Mouse (Mus musculus): ENCODE results near the gene Mpst. TPM values are rescaled to one million over a fixed set of nuclear protein-coding genes. Genes with fewer than 3 reads are reported as not detected.

Mpst gene
- polyA plus RNA-seq, 1 experiment from 2014 or later: 2.7 TPM

DNA sequence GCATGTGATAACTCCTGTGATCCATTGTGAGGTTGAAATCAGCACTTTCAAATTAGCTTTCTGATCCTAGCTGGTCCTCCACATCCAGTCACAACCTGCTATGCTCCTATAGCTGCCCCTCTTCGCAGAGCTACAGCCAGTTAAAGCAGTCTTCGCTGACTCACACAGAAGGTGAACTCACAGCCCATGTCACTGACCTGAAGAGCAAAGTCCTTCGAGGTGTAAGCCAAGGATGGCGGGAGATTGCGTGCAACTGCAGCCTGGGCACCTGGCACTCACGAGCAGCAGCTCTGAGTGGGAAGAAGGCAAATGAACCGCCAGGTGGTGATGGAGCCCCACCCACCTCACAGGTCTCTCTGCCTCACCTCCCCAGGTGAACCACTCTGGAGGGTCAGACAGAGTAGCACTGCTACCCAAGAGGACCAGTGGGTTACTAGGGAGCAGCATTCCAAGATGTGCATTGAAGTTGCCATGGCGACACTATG, 10.7 kb upstream of the Mpst start, which contains the start of gene Tex33:
Gene Tex33, minus strand, starts transcription at position 435 of the 485 bp plus-strand sequence.
- no peak for ATAC-seq (replicated peaks; ENCODE audit: low FRiP score)
- Histone ChIP-seq H3K4me3 (ENCODE audit: low read depth, low read length) (no peak within 1 kb of the TSS), H3K4me1 (replicated peaks; ENCODE audit: control insufficient read depth, insufficient read depth, low read length) (no peaks in the 10 kb centered on the region), H3K36me3 (ENCODE audit: control insufficient read depth, insufficient read depth, low read length) (no peaks in the 10 kb centered on the region), H3K9me3 (ENCODE audit: control insufficient read depth, low read length) (no peaks in the 10 kb centered on the region), H3K27me3 (ENCODE audit: control insufficient read depth, insufficient read depth, low read length) (no peaks in the 10 kb centered on the region), H3K27ac (ENCODE audit: low read depth, low read length) (no peak within 1 kb of the TSS), H3K4me2 (ENCODE audit: low read depth, low read length, severe bottlenecking) (no peak within 1 kb of the TSS), H3K9ac (ENCODE audit: low read length) (no peak within 1 kb of the TSS)
- 81% methylated on average over 8 of the region's 8 CpGs for WGBS
- DNase-seq (ENCODE audit: low spot score): no peak

DNA sequence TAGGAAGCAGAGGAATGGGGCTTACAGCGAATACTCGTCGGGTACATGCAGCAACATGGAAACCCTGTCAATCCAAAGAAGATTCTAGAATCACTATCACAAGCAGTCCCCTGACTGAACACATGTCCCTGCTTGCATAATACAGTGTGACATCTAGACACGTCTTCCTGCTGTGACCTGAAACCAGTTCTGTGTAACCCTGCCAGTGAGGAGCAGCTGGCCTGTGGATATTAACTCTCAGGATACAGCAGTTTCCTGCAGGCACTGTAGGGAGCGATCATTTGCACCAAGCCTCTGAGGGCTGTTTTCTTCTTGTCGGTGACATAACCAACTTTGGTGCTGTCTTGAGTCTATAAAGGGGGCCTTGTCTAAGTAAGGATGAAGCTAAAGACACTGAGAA, 4.9 kb upstream of the Mpst start:
- Histone ChIP-seq H3K36me3 (ENCODE audit: control insufficient read depth, insufficient read depth, low read length) (no peaks in the 10 kb centered on the region), H3K27ac (ENCODE audit: low read depth, low read length) (no peak overlapping the region), H3K4me2 (ENCODE audit: low read depth, low read length, severe bottlenecking) (no peak overlapping the region), H3K4me1 (replicated peaks; ENCODE audit: control insufficient read depth, insufficient read depth, low read length) (no peaks in the 10 kb centered on the region; the same call in 1 of the 2 replicates), H3K4me3 (ENCODE audit: low read depth, low read length) (no peak overlapping the region), H3K9me3 (ENCODE audit: control insufficient read depth, low read length) (no peaks in the 10 kb centered on the region), H3K27me3 (ENCODE audit: control insufficient read depth, insufficient read depth, low read length) (no peaks in the 10 kb centered on the region), H3K9ac (ENCODE audit: low read length) (no peak overlapping the region)
- DNase-seq (ENCODE audit: low spot score) (no peak), ATAC-seq (replicated peaks; ENCODE audit: low FRiP score) (no peak)
- WGBS: 86% methylated on average over 6 of the region's 6 CpGs

DNA sequence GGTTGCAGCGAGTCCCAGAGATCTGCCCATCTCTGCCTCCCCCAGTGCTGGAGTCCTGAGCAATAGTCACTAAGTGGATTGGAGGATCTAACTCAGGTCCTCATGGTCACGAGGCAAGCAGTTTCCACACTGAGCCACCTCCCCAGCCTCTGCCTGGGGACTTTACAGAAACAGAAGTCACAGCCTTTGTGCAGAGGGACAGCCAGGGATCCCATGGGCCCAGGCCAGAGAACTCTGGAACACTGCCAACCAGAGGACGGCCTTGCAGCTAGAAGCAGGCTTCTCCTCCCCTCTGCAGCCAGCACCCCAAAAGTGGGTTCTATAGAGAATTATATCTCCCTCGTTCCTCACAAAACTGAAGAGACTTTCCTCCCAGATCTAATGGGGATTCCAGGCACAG, 4.3 kb upstream of the Mpst start:
- no peak overlapping the region for H3K4me3 ChIP-seq (ENCODE audit: low read depth, low read length)
- ATAC-seq (replicated peaks; ENCODE audit: low FRiP score) (no peak), DNase-seq (ENCODE audit: low spot score) (no peak)
- H3K9ac ChIP-seq (ENCODE audit: low read length): no peak overlapping the region
- H3K4me1 ChIP-seq (replicated peaks; ENCODE audit: control insufficient read depth, insufficient read depth, low read length): no peaks in the 10 kb centered on the region; the same call in 1 of the 2 replicates
- 83% methylated on average over 4 of the region's 4 CpGs for WGBS
- no peaks in the 10 kb centered on the region for H3K9me3 ChIP-seq (ENCODE audit: control insufficient read depth, low read length)
- H3K27me3 ChIP-seq (ENCODE audit: control insufficient read depth, insufficient read depth, low read length): no peaks in the 10 kb centered on the region
- no peak overlapping the region for H3K4me2 ChIP-seq (ENCODE audit: low read depth, low read length, severe bottlenecking)
- H3K36me3 ChIP-seq (ENCODE audit: control insufficient read depth, insufficient read depth, low read length): no peaks in the 10 kb centered on the region
- no peak overlapping the region for H3K27ac ChIP-seq (ENCODE audit: low read depth, low read length)

DNA sequence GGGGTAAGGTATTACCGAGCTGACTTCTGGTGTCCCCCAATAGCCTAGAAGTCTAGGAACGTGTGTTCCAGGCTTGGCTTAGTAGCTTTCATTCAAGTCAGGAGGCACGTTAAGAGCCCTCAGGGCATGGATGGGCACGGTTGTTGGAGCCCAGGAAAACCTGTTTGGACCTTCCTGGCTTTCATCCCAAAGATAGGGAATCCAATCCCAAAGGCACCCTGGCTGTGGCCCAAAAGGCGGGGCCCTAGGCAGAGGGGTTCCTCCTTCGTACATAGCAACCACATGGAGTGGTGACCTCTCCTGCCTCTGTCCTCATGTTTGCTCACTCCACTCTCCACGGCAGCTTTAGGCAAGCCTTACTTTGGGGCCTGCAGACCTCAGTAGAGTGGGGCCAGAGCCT, 3.8 kb upstream of the Mpst start:
- no peaks in the 10 kb centered on the region for H3K36me3 ChIP-seq (ENCODE audit: control insufficient read depth, insufficient read depth, low read length)
- whole genome bisulfite sequencing: 85% methylated on average over 7 of the region's 7 CpGs
- no peak overlapping the region for H3K4me3 ChIP-seq (ENCODE audit: low read depth, low read length)
- no peaks in the 10 kb centered on the region for H3K27me3 ChIP-seq (ENCODE audit: control insufficient read depth, insufficient read depth, low read length)
- no peak for DNase-seq (ENCODE audit: low spot score)
- no peaks in the 10 kb centered on the region for H3K9me3 ChIP-seq (ENCODE audit: control insufficient read depth, low read length)
- no peak overlapping the region for H3K9ac ChIP-seq (ENCODE audit: low read length)
- no peak overlapping the region for H3K27ac ChIP-seq (ENCODE audit: low read depth, low read length)
- ATAC-seq (replicated peaks; ENCODE audit: low FRiP score): no peak
- H3K4me1 ChIP-seq (replicated peaks; ENCODE audit: control insufficient read depth, insufficient read depth, low read length): peaks cover 4% of the 10 kb centered on the region
- no peak overlapping the region for H3K4me2 ChIP-seq (ENCODE audit: low read depth, low read length, severe bottlenecking)

DNA sequence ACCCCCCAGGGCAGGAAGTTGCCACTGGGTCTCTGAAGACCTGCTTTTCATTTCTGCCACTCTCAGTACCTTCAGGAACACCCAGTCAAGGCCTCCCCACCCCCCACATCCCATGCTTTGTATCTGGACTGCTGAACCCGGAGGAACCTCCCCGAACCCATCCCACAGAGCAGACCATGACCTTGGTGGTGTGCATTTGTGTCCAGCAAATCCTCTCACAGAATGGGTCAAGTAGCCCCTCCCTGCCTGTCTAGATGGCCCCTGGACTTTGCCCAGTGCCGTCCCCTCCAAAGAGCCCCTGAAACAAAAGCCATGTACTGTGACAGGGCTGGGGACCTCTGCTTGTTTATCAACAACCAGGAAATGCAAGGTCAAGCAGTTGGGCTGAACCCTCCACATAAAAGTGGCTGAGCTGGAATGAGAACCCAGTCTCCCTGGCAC, 2.9 kb upstream of the Mpst start:
- H3K27ac ChIP-seq (ENCODE audit: low read depth, low read length): no peak overlapping the region
- no peak for ATAC-seq (replicated peaks; ENCODE audit: low FRiP score)
- H3K9me3 ChIP-seq (ENCODE audit: control insufficient read depth, low read length): no peaks in the 10 kb centered on the region
- no peak overlapping the region for H3K9ac ChIP-seq (ENCODE audit: low read length)
- no peaks in the 10 kb centered on the region for H3K36me3 ChIP-seq (ENCODE audit: control insufficient read depth, insufficient read depth, low read length)
- H3K4me2 ChIP-seq (ENCODE audit: low read depth, low read length, severe bottlenecking): no peak overlapping the region
- 64% methylated on average over 3 of the region's 3 CpGs for WGBS
- no peak for DNase-seq (ENCODE audit: low spot score)
- H3K4me3 ChIP-seq (ENCODE audit: low read depth, low read length): no peak overlapping the region
- peaks cover 7% of the 10 kb centered on the region for H3K4me1 ChIP-seq (replicated peaks; ENCODE audit: control insufficient read depth, insufficient read depth, low read length)
- H3K27me3 ChIP-seq (ENCODE audit: control insufficient read depth, insufficient read depth, low read length): no peaks in the 10 kb centered on the region

DNA sequence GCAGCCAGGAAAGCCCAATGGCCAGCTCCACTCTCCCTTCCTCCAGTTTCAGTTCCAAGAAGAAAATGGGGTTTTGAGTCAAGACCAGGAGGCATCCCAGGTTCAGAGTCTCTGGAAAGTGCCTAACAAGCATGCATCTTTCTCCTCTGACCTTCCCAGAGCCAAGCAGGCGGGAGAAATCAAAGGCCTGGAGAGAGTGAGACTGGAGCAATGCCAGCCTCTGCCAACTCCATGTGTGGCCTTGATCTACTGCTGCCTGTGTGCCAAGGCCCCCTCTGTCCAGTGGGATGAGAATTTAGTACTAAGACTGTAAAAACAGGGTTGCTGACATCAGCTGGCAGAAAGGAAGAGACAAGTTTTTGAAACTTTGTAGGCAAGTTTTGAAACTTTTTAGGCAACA, 2.3 kb upstream of the Mpst start:
- no peak for DNase-seq (ENCODE audit: low spot score)
- no peaks in the 10 kb centered on the region for H3K36me3 ChIP-seq (ENCODE audit: control insufficient read depth, insufficient read depth, low read length)
- peaks cover 7% of the 10 kb centered on the region for H3K4me1 ChIP-seq (replicated peaks; ENCODE audit: control insufficient read depth, insufficient read depth, low read length)
- no peak overlapping the region for H3K4me2 ChIP-seq (ENCODE audit: low read depth, low read length, severe bottlenecking)
- H3K4me3 ChIP-seq (ENCODE audit: low read depth, low read length): no peak overlapping the region
- no peak overlapping the region for H3K9ac ChIP-seq (ENCODE audit: low read length)
- no peak for ATAC-seq (replicated peaks; ENCODE audit: low FRiP score)
- H3K9me3 ChIP-seq (ENCODE audit: control insufficient read depth, low read length): no peaks in the 10 kb centered on the region
- 69% methylated on average over 1 of the region's 1 CpGs for WGBS
- H3K27me3 ChIP-seq (ENCODE audit: control insufficient read depth, insufficient read depth, low read length): no peaks in the 10 kb centered on the region; the same call in 1 of the 2 replicates
- H3K27ac ChIP-seq (ENCODE audit: low read depth, low read length): no peak overlapping the region

DNA sequence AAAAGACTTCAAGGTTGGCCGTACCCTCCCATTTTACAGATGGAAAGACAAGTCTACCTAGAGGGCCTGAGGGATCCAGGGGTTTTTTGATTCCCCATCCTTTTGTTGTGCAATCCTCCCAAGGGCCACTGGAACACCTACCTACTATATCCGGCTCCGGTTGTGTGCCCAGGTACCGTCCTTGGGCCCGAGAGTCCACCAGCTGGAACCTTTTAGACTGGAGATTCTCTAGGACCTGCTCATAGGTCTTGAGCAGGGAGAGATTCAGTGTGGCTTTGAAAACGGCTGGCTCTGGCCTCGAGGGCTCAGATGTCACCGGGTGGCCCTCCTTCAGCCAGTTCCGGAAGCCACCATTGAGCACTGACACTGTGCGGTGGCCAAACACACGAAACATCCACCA, 1.1 kb upstream of the Mpst start:
- ATAC-seq (replicated peaks; ENCODE audit: low FRiP score) (no peak; the same call in 1 of the 2 replicates), DNase-seq (ENCODE audit: low spot score) (no peak)
- Histone ChIP-seq H3K4me1 (replicated peaks; ENCODE audit: control insufficient read depth, insufficient read depth, low read length) (peaks cover 11% of the 10 kb centered on the region), H3K9me3 (ENCODE audit: control insufficient read depth, low read length) (no peaks in the 10 kb centered on the region), H3K36me3 (ENCODE audit: control insufficient read depth, insufficient read depth, low read length) (no peaks in the 10 kb centered on the region), H3K27ac (ENCODE audit: low read depth, low read length) (no peak overlapping the region), H3K4me2 (ENCODE audit: low read depth, low read length, severe bottlenecking) (peak overlapping the region; percentile 89), H3K9ac (ENCODE audit: low read length) (peak overlapping the region; percentile 44; the same call in 1 of the 2 replicates), H3K27me3 (ENCODE audit: control insufficient read depth, insufficient read depth, low read length) (peaks cover 9% of the 10 kb centered on the region), H3K4me3 (ENCODE audit: low read depth, low read length) (peak overlapping the region; percentile 60)
- 56% methylated on average over 11 of the region's 11 CpGs for WGBS

DNA sequence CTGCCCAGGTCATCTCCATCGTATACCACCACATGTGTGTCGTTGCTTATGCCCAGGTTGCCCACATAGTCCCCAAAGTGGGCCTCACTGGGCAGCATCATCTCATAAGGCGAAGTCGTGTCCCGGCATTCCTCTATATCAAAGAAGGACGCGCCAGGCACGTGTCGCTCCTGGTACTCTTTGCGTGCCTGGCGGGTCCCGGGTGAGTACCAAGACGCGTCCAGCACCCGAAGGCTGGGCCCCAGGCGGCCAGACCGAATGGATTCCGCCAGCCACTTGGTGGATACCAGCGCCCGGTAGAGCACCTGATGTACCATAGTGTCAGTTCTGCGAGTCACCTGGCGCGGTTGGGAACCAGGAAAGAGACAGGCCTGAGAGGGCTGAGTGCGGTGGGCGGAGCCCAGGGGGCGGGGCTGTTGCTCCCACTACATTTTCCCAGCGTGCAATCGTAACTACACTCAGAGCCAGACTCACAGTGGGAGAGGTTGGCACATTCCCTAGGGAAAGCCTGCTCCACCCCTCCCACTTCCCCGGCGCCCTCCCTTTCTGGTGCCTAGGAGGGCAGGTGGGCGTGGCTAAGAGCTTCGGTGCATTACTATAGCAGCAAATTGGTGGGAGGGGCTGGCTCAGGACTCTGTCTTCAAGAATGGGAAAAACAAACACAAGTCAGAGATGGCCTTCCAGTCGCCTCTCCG, 552 bp upstream of the Mpst start, which contains the start of gene Tst:
Gene Tst, minus strand, starts transcription at position 391 of the 695 bp plus-strand sequence.
- H3K27me3 ChIP-seq (ENCODE audit: control insufficient read depth, insufficient read depth, low read length): peaks cover 14% of the 10 kb centered on the region
- ATAC-seq (replicated peaks; ENCODE audit: low FRiP score) (peak; percentile 80), DNase-seq (ENCODE audit: low spot score) (peak; percentile 89)
- 2% methylated on average over 34 of the region's 34 CpGs for WGBS
- peak within 1 kb of the TSS; percentile 80 for H3K9ac ChIP-seq (ENCODE audit: low read length)
- peak within 1 kb of the TSS; percentile 60 for H3K4me3 ChIP-seq (ENCODE audit: low read depth, low read length)
- H3K36me3 ChIP-seq (ENCODE audit: control insufficient read depth, insufficient read depth, low read length): no peaks in the 10 kb centered on the region
- peak within 1 kb of the TSS; percentile 93 for H3K27ac ChIP-seq (ENCODE audit: low read depth, low read length)
- H3K4me1 ChIP-seq (replicated peaks; ENCODE audit: control insufficient read depth, insufficient read depth, low read length): peaks cover 13% of the 10 kb centered on the region
- no peaks in the 10 kb centered on the region for H3K9me3 ChIP-seq (ENCODE audit: control insufficient read depth, low read length)
- H3K4me2 ChIP-seq (ENCODE audit: low read depth, low read length, severe bottlenecking): peak within 1 kb of the TSS; percentile 89

Data from forebrain, embryonic 11.5 days (tissue).